Mouse (Mus musculus) limb, embryonic 10.5 days (tissue): Measurements from ENCODE around the gene Id1. TPM values are rescaled to one million over a fixed set of nuclear protein-coding genes. Genes with fewer than 3 reads are reported as not detected.

Experiments
- DNase-seq: peaks from one replicate; pipeline ENCODE4 v3.0.0-alpha.2; 2017; ENCODE audit warnings: low spot score
- H3K27ac ChIP-seq: fragments of 300-500 bp; sonication (generic); 2 replicates; pipeline ENCODE4 v1.5.1; 2016; ENCODE audit warnings: mild to moderate bottlenecking
- H3K27me3 ChIP-seq: fragments of 300-500 bp; sonication (generic); 2 replicates; pipeline ENCODE4 v1.6.1; 2016; ENCODE audit warnings: low read depth, mild to moderate bottlenecking; ENCODE audit not compliant: poor library complexity, severe bottlenecking
- H3K36me3 ChIP-seq: fragments of 300-500 bp; sonication (generic); 2 replicates; pipeline ENCODE4 v1.6.1; 2016; ENCODE audit warnings: mild to moderate bottlenecking, moderate library complexity
- H3K4me1 ChIP-seq: fragments of 300-500 bp; sonication (generic); 2 replicates; pipeline ENCODE4 v1.6.1; 2016
- H3K4me3 ChIP-seq: fragments of 300-500 bp; sonication (generic); 2 replicates; pipeline ENCODE4 v1.5.1; 2016; ENCODE audit warnings: mild to moderate bottlenecking, moderate library complexity
- H3K9me3 ChIP-seq: fragments of 300-500 bp; sonication (generic); replicated peaks from 2 replicates; pipeline ENCODE4 v1.6.1; 2016; ENCODE audit warnings: mild to moderate bottlenecking
- WGBS: fragments of 180-500 bp; shearing (Covaris S2); methylation state at CpG from one replicate; pipeline ENCODE4 v1.1.7; 2016; 5-methylcytosine and 5-hydroxymethylcytosine counted together
- polyA plus RNA-seq: library from polyadenylated mRNA; unstranded; fragments of >200 nt; fragmentation: Nextera tagmentation; extraction: Ambion mirVana; gene quantifications from 2 replicates; pipeline ENCODE4 v1.2.1, GENCODE M21; 2016

Gene Id1
- polyA plus RNA-seq, 1 experiment from 2014 or later: 178 TPM

GRCm38 (mm10) chr2:152726751-152727335, 9.2 kb upstream of the Id1 start:
- 74% methylated on average over 6 of the region's 6 CpGs for WGBS
- Histone ChIP-seq H3K4me1 (peaks cover 80% of the 10 kb centered on the region), H3K9me3 (no peaks in the 10 kb centered on the region), H3K36me3 (no peaks in the 10 kb centered on the region), H3K4me3 (no peak overlapping the region), H3K27me3 (no peaks in the 10 kb centered on the region), H3K27ac (peak overlapping the region; percentile 88)
- DNase-seq: no peak

- no peaks in the 10 kb centered on the region for H3K27me3 ChIP-seq
- H3K4me3 ChIP-seq: no peak overlapping the region
- DNase-seq: no peak
- no peaks in the 10 kb centered on the region for H3K36me3 ChIP-seq
- H3K4me1 ChIP-seq: peaks cover 89% of the 10 kb centered on the region
- no peaks in the 10 kb centered on the region for H3K9me3 ChIP-seq
- WGBS: 89% methylated on average over 14 of the region's 14 CpGs
- peak overlapping the region; percentile 88 for H3K27ac ChIP-seq
Measured at GRCm38 (mm10) chr2:152727795-152728510, 8.1 kb upstream of the Id1 start.

GRCm38 (mm10) chr2:152728594-152728993, 7.5 kb upstream of the Id1 start:
- DNase-seq: no peak
- Histone ChIP-seq H3K9me3 (no peaks in the 10 kb centered on the region), H3K27ac (peak overlapping the region; percentile 88), H3K4me1 (peaks cover 93% of the 10 kb centered on the region), H3K4me3 (no peak overlapping the region), H3K36me3 (no peaks in the 10 kb centered on the region), H3K27me3 (no peaks in the 10 kb centered on the region)
- WGBS: 80% methylated on average over 7 of the region's 7 CpGs

DNA sequence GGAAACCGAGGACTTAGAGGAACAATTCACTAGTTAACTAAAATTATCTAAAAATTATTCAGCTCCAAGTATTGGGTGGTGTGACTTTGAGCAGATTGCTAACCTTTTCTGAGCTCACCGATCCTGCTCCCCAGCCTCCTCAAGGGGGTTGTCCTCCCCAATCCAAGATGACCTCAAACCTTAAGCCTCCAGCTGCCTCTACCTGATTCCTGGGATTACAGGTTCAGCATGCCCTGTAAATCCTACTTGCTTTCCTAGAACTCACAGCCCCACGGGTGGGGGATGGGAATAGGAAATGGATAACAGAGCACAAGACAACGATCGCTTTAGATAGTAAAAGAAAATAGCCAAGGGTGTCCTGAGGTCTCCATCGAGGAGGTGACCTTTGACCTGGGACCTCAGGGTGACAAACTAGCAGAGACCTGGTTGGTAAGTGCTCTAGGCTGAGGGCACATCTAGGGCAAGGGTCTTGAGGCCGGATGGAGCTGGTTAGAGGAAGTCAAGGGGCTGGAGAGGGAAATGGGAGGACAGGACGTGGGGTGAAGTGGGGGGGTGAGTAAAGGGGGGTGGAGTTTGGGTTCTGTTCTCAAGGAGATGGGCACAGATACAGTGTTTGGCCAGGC, 6.9 kb upstream of the Id1 start:
- peaks cover 93% of the 10 kb centered on the region for H3K4me1 ChIP-seq
- no peak for DNase-seq
- 24% methylated on average over 8 of the region's 8 CpGs for WGBS
- H3K36me3 ChIP-seq: no peaks in the 10 kb centered on the region
- H3K9me3 ChIP-seq: no peaks in the 10 kb centered on the region
- peak overlapping the region; percentile 28; the same call in 1 of the 2 replicates for H3K4me3 ChIP-seq
- peak overlapping the region; percentile 88 for H3K27ac ChIP-seq
- no peaks in the 10 kb centered on the region for H3K27me3 ChIP-seq

DNA sequence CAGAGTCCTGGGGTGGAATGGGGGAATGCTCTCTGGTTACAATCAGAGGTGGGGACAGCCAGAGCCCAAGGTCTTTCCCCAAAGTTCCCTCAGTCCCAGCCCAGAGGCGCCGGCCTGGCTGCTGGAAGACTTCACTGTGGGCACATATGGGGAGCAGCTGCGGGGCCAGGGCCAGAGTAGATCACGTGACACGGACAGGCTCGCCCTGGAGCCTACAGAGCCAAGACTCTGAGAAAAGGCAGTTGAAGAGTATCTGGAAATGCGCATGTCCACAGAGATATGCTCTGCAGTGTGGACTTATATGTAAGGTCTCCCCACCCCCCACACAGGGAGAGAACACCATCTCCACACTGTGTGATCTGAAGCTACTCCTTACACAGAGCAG, 6.4 kb upstream of the Id1 start:
- WGBS: 13% methylated on average over 7 of the region's 7 CpGs
- DNase-seq: peak; percentile 94
- Histone ChIP-seq H3K27ac (peak overlapping the region; percentile 88), H3K9me3 (no peaks in the 10 kb centered on the region), H3K27me3 (no peaks in the 10 kb centered on the region), H3K4me3 (peak overlapping the region; percentile 28; the same call in 1 of the 2 replicates), H3K4me1 (peaks cover 93% of the 10 kb centered on the region), H3K36me3 (no peaks in the 10 kb centered on the region)

DNA sequence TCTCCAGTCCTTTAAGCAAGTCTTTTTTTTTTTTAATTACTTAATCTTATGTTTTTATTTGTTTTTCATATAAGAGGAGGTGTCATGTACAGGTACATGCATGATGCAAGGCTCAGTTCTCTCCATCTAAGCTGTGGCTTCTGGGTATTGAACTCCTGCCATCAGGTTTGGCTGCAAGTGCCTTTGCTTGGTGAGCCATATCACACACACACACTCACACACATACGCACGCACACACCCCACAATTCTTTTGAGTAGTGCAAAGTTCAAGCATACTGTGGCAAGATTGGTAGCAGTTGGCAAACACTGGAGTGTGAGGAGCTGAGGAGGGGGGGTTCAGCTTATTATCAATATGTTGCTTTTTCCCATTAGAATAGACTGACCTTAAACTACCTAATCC, 2.9 kb upstream of the Id1 start:
- Histone ChIP-seq H3K4me3 (no peak overlapping the region), H3K27me3 (no peaks in the 10 kb centered on the region), H3K9me3 (no peaks in the 10 kb centered on the region), H3K27ac (peak overlapping the region; percentile 38), H3K4me1 (peaks cover 84% of the 10 kb centered on the region), H3K36me3 (peaks cover 7% of the 10 kb centered on the region; the same call in 1 of the 2 replicates)
- DNase-seq: no peak
- WGBS: 95% methylated on average over 2 of the region's 2 CpGs

GRCm38 (mm10) chr2:152734501-152734900, 1.6 kb upstream of the Id1 start:
- WGBS: 12% methylated on average over 10 of the region's 10 CpGs
- no peaks in the 10 kb centered on the region for H3K27me3 ChIP-seq
- H3K36me3 ChIP-seq: peaks cover 7% of the 10 kb centered on the region; the same call in 1 of the 2 replicates
- peak overlapping the region; percentile 96 for H3K27ac ChIP-seq
- peak; percentile 50 for DNase-seq
- H3K4me1 ChIP-seq: peaks cover 84% of the 10 kb centered on the region
- H3K9me3 ChIP-seq: no peaks in the 10 kb centered on the region
- H3K4me3 ChIP-seq: peak overlapping the region; percentile 91

DNA sequence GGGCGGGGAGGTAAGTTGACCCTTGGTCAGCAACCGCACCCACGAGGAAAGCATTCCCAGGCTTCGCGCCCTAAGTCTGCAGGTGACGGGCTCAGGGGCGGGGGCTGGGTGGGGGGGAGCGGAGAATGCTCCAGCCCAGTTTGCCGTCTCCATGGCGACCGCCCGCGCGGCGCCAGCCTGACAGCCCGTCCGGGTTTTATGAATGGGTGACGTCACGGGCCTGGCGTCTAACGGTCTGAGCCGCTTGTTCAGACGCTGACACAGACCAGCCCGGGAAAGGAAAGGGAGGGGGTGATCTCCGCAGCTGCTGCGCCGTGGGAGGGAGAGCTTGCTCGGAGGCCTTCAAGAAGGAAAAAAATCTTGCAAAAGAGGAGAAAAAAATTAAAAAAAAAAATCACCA, 1.1 kb upstream of the Id1 start:
- peaks cover 84% of the 10 kb centered on the region for H3K4me1 ChIP-seq
- no peaks in the 10 kb centered on the region for H3K27me3 ChIP-seq
- no peaks in the 10 kb centered on the region for H3K9me3 ChIP-seq
- peak overlapping the region; percentile 91 for H3K4me3 ChIP-seq
- 0% methylated on average over 28 of the region's 28 CpGs for WGBS
- H3K27ac ChIP-seq: peak overlapping the region; percentile 96
- H3K36me3 ChIP-seq: peaks cover 7% of the 10 kb centered on the region; the same call in 1 of the 2 replicates
- DNase-seq: peak; percentile 99

DNA sequence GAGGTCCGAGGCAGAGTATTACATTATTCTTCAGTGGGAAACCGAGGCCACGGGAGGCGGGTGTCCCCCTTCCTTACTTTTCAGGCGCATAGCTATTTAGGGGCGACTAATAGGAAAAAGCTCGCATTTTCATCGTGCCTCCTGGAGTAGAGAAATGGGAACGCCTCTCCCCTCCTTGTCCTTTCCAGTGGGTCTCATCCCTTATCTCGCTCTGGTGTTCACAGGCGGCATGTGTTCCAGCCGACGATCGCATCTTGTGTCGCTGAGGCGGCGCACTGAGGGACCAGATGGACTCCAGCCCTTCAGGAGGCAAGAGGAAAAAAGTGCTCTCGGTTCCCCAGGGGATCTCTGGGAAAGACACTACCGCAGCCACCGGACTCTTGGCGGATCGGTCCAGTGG, 697 bp downstream of the Id1 start:
- DNase-seq: peak; percentile 63
- peaks cover 86% of the 10 kb centered on the region for H3K4me1 ChIP-seq
- no peaks in the 10 kb centered on the region for H3K9me3 ChIP-seq
- peaks cover 7% of the 10 kb centered on the region; the same call in 1 of the 2 replicates for H3K36me3 ChIP-seq
- H3K27ac ChIP-seq: peak overlapping the region; percentile 96
- peak overlapping the region; percentile 91 for H3K4me3 ChIP-seq
- H3K27me3 ChIP-seq: no peaks in the 10 kb centered on the region
- WGBS: 0% methylated on average over 22 of the region's 22 CpGs

DNA sequence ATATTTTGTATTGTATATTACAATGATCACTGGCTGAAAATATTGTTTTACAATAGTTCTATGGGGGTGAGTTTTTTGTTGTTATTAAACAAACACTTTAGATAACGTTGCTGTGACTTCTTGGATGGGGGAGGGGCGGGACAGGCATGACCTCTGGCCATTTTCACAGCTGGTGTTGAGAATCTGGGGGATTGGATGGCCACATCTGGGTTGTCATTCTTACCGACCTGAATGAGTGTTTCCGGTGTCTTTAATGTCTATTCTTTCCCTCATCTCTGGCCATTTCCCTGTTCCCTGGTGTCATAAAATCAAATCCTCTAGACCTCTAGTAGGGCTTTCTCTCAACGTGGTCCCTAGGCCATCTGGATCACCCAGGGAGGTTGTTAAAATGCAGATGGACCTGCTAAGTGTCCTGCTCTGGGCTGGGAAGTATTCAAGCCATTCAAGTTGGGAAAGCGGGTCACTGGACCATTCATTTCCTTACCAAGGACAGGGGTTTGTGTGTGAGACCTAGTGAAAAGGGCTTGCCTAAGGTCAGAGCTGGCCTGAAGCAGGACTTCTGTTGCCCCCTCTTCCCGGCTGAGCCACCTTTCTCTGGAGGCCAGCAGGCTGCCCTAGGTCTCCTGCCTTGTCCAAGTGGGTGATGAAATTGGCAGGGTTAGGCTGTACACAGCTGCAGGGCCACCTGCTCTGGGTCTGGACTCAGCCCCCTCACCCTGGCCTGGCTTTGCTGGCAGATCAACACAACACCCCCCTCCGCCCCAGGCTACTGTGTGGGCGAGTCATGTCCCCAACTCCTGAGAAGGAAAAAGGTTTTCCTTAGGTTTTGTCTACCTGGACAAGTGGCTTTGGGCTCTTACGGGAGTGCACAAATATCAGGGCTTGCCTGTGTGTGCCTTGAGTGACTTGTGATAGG, 1.5 kb downstream of the Id1 start:
- Histone ChIP-seq H3K36me3 (peaks cover 7% of the 10 kb centered on the region; the same call in 1 of the 2 replicates), H3K4me1 (peaks cover 86% of the 10 kb centered on the region), H3K4me3 (peak overlapping the region; percentile 91), H3K27me3 (no peaks in the 10 kb centered on the region), H3K27ac (peak overlapping the region; percentile 96), H3K9me3 (no peaks in the 10 kb centered on the region)
- WGBS: 6% methylated on average over 10 of the region's 10 CpGs
- DNase-seq: peak; percentile 67

- WGBS: 43% methylated on average over 2 of the region's 2 CpGs
Measured at GRCm38 (mm10) chr2:152738341-152738740, 2.3 kb downstream of the Id1 start.

More at GRCm38 (mm10) chr2:152738341-152738740, 2.3 kb downstream of the Id1 start:
- Histone ChIP-seq H3K9me3 (no peaks in the 10 kb centered on the region), H3K4me3 (peak overlapping the region; percentile 91), H3K27ac (peak overlapping the region; percentile 96), H3K36me3 (peaks cover 7% of the 10 kb centered on the region; the same call in 1 of the 2 replicates), H3K4me1 (peaks cover 84% of the 10 kb centered on the region), H3K27me3 (no peaks in the 10 kb centered on the region)
- DNase-seq: no peak
